Mouse (Mus musculus): ENCODE measurements around the gene Defb23.
"Not testable (repeated sequence)": the region's sequence is repeated elsewhere in the genome, so short reads cannot be mapped to it uniquely, and the experiment has no call there.

Defb23 gene

DNA sequence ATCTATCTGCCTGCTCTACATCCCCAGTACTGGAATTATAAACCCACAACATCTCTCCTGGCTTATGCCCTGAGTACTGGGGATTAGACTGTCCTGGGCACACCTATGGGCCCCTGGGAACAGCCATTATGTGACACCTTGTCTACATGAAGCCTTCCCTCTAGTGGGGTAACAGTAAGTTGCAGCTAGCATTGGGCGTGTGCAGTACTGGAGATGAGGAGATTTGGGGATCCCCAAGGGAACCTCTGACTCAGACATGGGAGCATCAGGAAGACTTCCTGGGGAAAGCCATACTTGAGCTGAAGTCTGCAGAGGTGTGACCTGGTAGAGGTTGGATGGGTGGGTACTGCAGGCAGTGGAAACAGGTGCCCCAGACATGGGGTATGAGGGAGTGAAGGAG, 25.5 kb downstream of the Defb23 start:
- DNase-seq (ENCODE audit: extremely low read depth, low read depth, low spot score): no peak

DNA sequence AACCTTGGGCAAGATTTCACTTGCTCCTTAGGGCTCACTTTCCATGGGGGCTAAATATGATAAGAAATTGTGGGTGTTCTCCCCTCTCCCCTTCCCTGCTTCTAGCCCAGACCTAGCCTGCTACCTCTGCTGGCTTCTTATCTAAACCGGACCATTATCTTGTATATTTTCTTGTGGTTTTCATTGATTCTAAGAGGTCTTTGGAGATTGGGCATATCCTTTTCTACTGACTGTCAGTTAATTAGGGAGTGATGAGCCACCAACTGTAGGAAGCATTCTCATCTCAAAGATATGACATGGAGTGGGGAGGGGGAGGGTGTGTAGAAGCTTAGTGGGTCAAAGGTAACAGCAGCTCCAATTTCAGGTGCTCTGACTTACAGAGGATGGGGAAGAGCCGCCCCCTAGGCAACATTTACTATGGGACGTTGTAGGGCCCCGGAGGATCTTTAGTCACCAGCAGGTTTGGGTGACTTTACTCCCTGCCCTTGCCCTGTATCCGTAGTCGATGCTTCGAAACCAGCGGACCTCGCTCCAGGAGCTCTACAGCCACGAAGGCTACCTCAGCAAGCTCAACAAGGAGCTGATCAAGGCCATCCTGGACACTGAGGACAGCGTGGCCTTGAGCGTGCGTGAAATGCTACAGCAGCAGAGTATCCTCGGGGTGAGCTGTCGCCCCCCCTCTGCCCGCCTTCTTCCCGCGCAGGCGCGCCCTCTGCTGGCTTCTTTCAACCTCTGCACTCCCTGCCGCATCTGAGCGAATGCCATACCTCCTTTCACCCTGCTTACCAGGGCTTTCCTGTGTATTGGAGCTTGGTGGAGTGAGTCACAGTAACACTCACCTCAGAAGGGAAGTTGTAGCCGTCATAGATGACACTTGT, 27.2 kb downstream of the Defb23 start:
- DNase-seq (ENCODE audit: extremely low read depth, low read depth, low spot score): no peak

GRCm38 (mm10) chr2:152436405-152436901, 28.0 kb downstream of the Defb23 start:
- no peak for DNase-seq (ENCODE audit: extremely low read depth, low read depth, low spot score)

DNA sequence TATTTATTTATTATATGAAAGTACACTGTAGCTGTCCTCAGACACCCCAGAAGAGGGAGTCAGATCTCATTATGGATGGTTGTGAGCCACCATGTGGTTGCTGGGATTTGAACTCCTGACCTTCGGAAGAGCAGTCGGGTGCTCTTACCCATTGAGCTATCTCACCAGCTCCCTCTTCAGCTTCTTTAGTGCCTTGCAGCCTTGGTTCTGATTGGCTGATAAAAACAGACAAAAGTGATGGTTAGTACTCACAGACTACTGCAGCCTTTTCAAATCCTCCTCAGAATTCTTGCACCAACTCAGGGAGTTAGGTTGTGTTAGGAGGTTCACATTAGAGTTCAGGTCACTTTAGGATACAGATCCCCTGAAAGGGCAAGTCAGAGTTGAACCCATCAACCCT, 35.9 kb downstream of the Defb23 start:
- not testable (repeated sequence) for DNase-seq (ENCODE audit: extremely low read depth, low read depth, low spot score)

DNA sequence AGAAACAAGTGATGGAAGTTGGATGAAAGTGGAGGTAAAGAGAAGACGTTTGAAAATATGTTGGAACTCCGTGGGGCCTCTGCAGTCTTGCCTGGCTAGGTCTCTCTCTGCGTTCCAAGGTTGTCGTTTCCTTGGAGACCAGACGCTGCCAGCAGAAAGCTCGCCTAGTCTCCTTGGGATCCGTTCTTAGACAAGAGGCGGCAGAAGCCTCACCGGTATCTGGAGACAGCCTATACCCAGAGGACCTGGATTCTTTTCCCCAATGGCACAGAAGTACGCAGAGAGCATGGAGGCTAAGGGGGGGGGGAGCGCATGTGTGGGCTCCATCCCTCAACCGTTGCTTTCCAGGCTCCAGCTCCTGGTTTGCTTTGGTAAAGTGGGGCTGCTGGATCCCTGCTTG, 36.9 kb downstream of the Defb23 start:
- DNase-seq (ENCODE audit: extremely low read depth, low read depth, low spot score): no peak

GRCm38 (mm10) chr2:152415786-152416185, 48.6 kb downstream of the Defb23 start:
- DNase-seq (ENCODE audit: extremely low read depth, low read depth, low spot score): no peak

DNA sequence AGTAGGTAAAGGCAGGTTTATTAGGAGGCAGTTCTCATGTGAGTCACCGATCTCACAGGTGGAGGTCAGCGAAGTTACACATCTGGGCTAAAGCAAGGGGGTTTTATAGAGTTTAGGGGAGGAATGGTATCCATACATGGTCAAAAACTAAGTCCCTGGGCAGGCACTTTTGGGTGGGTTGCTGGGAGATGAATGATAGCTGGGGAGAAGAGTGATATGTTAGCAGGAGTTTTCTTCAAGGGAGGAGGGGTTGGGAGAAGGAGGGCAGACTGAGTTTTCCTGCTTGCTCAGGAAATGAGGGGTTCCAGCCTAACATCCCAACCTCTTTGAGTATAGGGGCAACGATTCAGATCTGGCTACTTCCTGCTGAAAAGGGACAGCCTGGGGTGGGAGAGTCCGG, 49.1 kb downstream of the Defb23 start, which contains the start of gene 6820408C15Rik:
6820408C15Rik (plus strand) TSS at position 301 of the 400 bp plus-strand sequence.
- DNase-seq (ENCODE audit: extremely low read depth, low read depth, low spot score): no peak

- DNase-seq (ENCODE audit: extremely low read depth, low read depth, low spot score): no peak
Observed at GRCm38 (mm10) chr2:152414591-152415165, 49.7 kb downstream of the Defb23 start, which contains the start of gene Zcchc3. TSS of gene Zcchc3 (minus strand) at chr2:152415027.

- no peak for DNase-seq (ENCODE audit: extremely low read depth, low read depth, low spot score)
Observed at GRCm38 (mm10) chr2:152413765-152414584, 50.4 kb downstream of the Defb23 start.

DNA sequence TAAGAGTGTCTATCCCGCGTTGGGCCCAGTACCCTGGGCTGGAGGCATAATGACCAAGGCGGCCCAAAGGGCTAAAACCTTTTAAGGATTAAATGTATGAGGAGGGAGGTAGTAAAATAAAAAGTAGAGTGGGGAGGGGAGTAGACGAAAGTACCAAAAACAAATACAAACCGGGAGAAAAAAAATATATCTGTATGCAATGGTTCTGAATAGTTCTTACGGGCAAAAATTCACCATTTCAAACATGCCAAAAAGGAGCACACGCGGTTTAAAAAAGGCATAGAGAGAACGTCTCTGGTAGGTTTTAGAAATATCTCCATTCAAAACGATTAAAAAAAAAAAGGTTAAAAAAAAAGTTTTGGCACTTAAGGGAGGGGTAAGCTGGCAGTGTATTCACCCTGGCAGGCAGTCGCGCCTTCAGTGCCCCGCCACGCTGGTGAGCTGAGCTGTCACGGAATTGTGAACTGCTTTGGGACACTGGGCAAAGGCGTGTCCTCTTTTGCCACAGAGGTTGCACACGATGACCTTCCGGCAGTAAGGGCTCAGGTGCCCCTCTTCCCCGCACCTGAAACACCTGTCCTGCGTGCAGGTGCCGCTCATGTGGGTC, 51.2 kb downstream of the Defb23 start:
- no peak for DNase-seq (ENCODE audit: extremely low read depth, low read depth, low spot score)

DNA sequence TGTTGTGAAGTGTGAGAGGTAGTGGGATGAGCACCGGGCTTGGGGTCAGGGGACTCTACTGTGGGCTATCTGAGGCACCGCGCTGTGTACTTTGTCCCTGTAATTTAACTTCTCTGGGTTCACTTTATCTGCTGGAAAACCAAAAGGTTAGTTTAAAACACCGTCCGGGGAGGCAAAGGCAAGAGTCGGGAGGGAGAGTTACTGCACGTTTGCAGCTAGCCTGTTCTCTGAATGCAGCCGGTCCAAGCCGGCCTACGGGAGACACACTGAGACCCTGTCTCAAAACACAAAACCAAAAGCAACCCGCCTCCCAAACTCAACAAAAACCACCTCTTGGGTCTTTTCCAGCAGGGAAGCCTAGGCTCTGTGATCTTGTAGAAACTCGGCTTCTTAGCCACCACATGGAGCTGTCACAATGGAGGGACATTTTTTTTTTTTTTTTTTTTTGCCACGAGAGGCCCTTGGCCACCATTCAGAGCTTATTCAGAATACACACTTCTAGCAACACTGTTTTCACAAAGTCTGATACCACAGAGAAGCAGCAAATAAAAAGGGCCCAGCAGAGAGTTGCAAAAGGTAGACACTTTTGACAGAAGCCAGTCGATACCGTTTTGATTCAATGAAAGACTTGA, 51.8 kb downstream of the Defb23 start:
- no peak for DNase-seq (ENCODE audit: extremely low read depth, low read depth, low spot score)

DNA sequence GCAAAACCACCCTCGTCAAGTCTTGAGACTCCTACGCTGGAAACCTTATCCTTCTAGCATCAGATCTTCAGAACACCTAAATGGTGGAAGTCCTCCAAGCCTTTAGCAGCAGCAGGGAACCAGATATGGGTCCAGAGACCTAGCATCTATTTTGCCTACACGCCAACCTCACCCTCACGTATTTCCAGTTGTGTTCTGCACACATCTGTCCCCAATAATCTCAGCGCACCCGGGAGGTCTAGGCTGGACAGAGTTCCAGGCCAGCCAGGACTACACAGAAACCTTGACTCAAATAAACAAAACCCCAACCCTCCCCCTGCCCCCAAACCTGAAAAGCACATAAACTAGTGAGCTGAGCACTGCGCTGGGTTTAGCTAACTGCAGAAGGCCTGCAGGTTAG, 52.9 kb downstream of the Defb23 start:
- DNase-seq (ENCODE audit: extremely low read depth, low read depth, low spot score): no peak

GRCm38 (mm10) chr2:152410971-152411371, 53.4 kb downstream of the Defb23 start:
- no peak for DNase-seq (ENCODE audit: extremely low read depth, low read depth, low spot score)

- no peak for DNase-seq (ENCODE audit: extremely low read depth, low read depth, low spot score)
Observed at GRCm38 (mm10) chr2:152409781-152410180, 54.6 kb downstream of the Defb23 start.
